Mouse (Mus musculus) lung, embryonic 15.5 days (tissue): ENCODE measurements around the gene Tenm4. TPM values are rescaled to one million over a fixed set of nuclear protein-coding genes. Genes with fewer than 3 reads are reported as not detected.

ENCODE experiments used
- ATAC-seq: fragments of 200-750 bp; cut with Nextera tagmentation; 2 replicates; pipeline ENCODE4 v1.8.0; 2017; ENCODE audit warnings: moderate number of reproducible peaks, borderline replicate concordance; ENCODE audit not compliant: low FRiP score, low TSS enrichment; ENCODE audit errors: extremely low read depth
- H3K27ac ChIP-seq: fragments of 300-500 bp; sonication (generic); 2 replicates; pipeline ENCODE4 v1.5.1; 2015; ENCODE audit warnings: moderate library complexity, mild to moderate bottlenecking, inconsistent platforms
- H3K27me3 ChIP-seq: fragments of 300-500 bp; sonication (generic); 2 replicates; pipeline ENCODE4 v1.6.1; 2015; ENCODE audit warnings: inconsistent platforms
- H3K36me3 ChIP-seq: fragments of 300-500 bp; sonication (generic); 2 replicates; pipeline ENCODE4 v1.6.1; 2015; ENCODE audit warnings: inconsistent platforms
- H3K4me1 ChIP-seq: fragments of 300-500 bp; sonication (generic); 2 replicates; pipeline ENCODE4 v1.6.1; 2015; ENCODE audit warnings: inconsistent platforms
- H3K4me2 ChIP-seq: fragments of 300-500 bp; sonication (generic); 2 replicates; pipeline ENCODE4 v1.6.1; 2015; ENCODE audit warnings: inconsistent platforms, mild to moderate bottlenecking, moderate library complexity
- H3K4me3 ChIP-seq: fragments of 300-500 bp; sonication (generic); 2 replicates; pipeline ENCODE4 v1.5.1; 2015; ENCODE audit warnings: mild to moderate bottlenecking, inconsistent platforms
- H3K9ac ChIP-seq: fragments of 300-500 bp; sonication (generic); 2 replicates; pipeline ENCODE4 v1.6.1; 2015; ENCODE audit warnings: inconsistent platforms
- H3K9me3 ChIP-seq: fragments of 300-500 bp; sonication (generic); 2 replicates; pipeline ENCODE4 v1.6.1; 2016; ENCODE audit warnings: inconsistent platforms
- WGBS: fragments of 180-500 bp; shearing (Covaris S2); methylation state at CpG from one replicate; pipeline ENCODE4 v1.1.7; 2015; 5-methylcytosine and 5-hydroxymethylcytosine counted together
- polyA plus RNA-seq: library from polyadenylated mRNA; unstranded; fragments of >200 nt; fragmentation: Nextera tagmentation; extraction: Ambion mirVana; gene quantifications from 2 replicates; pipeline ENCODE4 v1.2.1, GENCODE M21; 2015

The Tenm4 gene
- polyA plus RNA-seq, 1 experiment from 2014 or later: 22.1 TPM

DNA sequence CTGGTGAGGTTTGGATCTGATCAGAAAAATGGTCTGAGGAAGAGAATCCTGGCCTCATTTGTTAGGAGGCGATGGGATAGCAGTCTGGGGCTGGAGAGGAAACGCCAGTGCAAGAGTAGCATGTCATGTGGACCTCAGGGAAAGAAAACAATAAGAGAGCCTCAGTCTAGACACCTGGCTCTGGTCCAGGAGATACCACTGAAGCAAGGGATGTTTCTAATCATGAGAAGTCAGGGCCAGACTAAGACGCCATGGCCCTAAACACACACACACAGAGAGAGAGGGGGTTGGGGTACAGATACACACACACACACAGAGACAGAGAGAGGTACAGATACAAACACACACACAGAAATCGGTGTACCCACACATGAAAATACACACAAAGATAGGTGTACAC lies 689.6 kb downstream of the Tenm4 start:
- peaks cover 14% of the 10 kb centered on the region for H3K4me1 ChIP-seq
- peak overlapping the region; percentile 11; the same call in 1 of the 2 replicates for H3K27ac ChIP-seq
- no peaks in the 10 kb centered on the region for H3K27me3 ChIP-seq
- peak; percentile 39; the same call in 1 of the 2 replicates for ATAC-seq
- 42% methylated on average over 4 of the region's 4 CpGs for WGBS
- no peak overlapping the region for H3K4me3 ChIP-seq
- H3K9me3 ChIP-seq: no peaks in the 10 kb centered on the region
- no peak overlapping the region for H3K9ac ChIP-seq
- no peaks in the 10 kb centered on the region for H3K36me3 ChIP-seq
- no peak overlapping the region for H3K4me2 ChIP-seq

DNA sequence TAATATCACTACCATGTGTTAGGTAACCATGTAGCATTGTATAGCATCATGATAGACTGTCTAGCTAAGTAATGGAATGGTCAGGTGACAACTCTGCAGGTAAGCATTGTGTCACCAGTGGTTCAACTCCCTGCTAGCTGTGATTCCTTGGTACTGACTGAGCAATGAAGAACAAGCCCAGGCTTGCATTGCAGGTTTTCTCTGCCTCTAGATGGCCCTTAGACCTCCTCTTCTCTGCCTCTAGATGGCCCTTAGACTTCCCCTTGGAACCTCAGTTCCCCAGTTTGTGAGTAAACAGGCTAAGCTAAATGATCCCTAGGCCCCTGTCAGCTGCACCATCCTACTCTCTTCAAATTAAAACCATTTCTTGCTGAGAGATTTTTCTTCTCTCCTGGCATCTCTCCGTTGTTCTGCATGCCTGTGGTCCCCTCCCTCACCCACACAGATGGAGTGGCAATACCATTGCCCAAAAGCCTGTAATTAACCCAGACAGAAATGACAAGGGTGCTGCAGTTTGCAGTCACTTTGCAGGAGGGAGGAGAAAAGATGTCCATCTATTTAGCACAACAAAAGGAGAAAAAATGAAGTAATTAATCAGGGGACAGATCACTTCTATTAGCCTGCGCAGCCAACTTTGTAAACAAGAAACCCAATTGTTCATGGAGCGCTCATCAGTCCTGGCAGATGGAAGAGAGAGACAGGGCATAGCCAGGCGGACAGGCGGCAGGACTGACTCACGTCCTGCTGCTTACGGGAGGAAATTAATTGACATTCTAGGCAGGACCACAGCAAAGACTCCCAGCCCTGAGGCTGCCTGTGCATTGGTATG lies 694.1 kb downstream of the Tenm4 start:
- Histone ChIP-seq H3K36me3 (no peaks in the 10 kb centered on the region), H3K27me3 (no peaks in the 10 kb centered on the region), H3K4me1 (peaks cover 11% of the 10 kb centered on the region), H3K9ac (no peak overlapping the region), H3K4me2 (no peak overlapping the region), H3K27ac (no peak overlapping the region), H3K4me3 (no peak overlapping the region), H3K9me3 (no peaks in the 10 kb centered on the region)
- WGBS: 47% methylated on average over 7 of the region's 7 CpGs
- ATAC-seq: no peak

DNA sequence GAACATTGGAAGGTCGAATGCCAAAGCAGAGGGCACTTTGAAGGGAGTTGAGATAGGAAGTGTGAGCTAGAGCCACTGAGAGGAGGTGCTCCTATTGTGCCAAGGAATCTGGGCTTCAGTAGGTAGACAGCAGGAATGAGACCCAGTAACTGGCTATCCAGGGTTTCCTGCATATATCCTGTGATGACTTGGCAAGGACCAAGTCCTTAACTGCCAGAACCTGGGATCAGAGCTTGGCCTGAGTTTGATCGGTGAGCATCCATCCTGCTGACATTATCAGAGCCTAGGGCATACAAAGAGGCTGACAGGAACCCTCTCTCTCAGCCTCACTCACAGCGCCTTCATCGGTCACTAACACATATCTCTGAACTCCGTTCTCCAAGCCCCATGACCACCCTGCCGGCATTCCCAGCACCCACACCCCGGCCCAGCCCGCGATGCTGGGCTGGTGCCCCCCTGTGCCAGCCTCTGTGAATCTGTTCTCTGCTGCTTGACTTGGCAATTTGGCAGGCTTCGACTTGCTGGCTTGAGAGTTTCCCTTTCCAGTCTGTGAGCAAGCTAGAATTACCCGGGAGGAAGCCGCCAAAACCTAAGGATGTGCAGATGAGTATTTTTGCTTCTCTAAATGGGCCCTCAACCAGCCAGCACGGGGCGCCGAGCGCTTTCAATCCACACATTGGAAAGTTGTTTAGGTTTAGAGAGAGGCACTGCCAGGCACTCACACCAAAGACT lies 698.2 kb downstream of the Tenm4 start:
- WGBS: 75% methylated on average over 16 of the region's 16 CpGs
- no peak overlapping the region for H3K9ac ChIP-seq
- H3K4me3 ChIP-seq: no peak overlapping the region
- H3K27ac ChIP-seq: no peak overlapping the region
- H3K4me1 ChIP-seq: peaks cover 5% of the 10 kb centered on the region; the same call in 1 of the 2 replicates
- H3K9me3 ChIP-seq: no peaks in the 10 kb centered on the region
- ATAC-seq: no peak
- H3K27me3 ChIP-seq: no peaks in the 10 kb centered on the region
- peaks cover 7% of the 10 kb centered on the region; the same call in 1 of the 2 replicates for H3K36me3 ChIP-seq
- H3K4me2 ChIP-seq: no peak overlapping the region

DNA sequence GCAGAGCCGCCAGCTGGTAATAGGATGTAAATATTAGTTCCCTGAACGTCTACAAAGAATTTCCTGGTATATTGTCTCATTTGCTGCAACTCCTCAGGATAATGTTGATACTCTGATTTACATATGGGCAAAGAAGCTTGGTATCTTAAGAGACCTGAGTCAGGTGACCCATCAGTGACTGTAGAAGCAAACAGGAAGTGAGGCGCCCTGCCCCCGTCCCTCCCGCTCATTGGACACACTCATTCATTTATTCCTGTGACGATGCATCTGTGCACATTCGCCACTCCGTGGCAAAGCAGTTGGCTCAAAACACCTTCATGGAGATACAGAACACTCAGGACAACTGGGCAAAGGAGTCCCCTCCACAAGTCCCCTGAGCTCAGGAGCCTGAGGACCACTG lies 699.4 kb downstream of the Tenm4 start:
- Histone ChIP-seq H3K4me2 (no peak overlapping the region), H3K36me3 (peaks cover 9% of the 10 kb centered on the region; the same call in 1 of the 2 replicates), H3K27ac (no peak overlapping the region), H3K4me3 (no peak overlapping the region), H3K9me3 (no peaks in the 10 kb centered on the region), H3K9ac (no peak overlapping the region), H3K27me3 (no peaks in the 10 kb centered on the region), H3K4me1 (no peaks in the 10 kb centered on the region)
- ATAC-seq: no peak
- 71% methylated on average over 8 of the region's 8 CpGs for WGBS

DNA sequence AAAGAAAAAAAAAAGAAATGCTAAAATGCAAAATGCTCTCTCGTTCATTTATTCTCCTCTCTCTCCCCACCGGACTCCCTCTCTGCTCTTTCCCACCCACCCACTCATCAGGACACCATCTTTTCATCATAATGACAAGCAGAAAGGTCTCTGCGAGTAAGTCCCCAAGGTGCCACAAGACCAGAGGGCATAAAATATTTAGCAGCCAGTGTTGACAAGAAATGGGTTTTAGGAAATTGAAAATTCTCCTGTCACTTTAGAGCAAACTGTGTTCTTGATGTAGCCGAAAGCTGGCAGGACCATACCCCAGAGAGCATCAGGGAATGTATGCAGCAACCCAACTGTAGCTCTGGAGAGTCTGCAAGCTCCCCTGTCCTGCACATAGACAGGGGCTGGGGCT lies 700.0 kb downstream of the Tenm4 start:
- Histone ChIP-seq H3K27me3 (no peaks in the 10 kb centered on the region), H3K36me3 (peaks cover 9% of the 10 kb centered on the region; the same call in 1 of the 2 replicates), H3K4me2 (no peak overlapping the region), H3K4me1 (no peaks in the 10 kb centered on the region), H3K4me3 (no peak overlapping the region), H3K9me3 (no peaks in the 10 kb centered on the region), H3K9ac (no peak overlapping the region), H3K27ac (no peak overlapping the region)
- no peak for ATAC-seq
- WGBS: 84% methylated on average over 4 of the region's 4 CpGs

DNA sequence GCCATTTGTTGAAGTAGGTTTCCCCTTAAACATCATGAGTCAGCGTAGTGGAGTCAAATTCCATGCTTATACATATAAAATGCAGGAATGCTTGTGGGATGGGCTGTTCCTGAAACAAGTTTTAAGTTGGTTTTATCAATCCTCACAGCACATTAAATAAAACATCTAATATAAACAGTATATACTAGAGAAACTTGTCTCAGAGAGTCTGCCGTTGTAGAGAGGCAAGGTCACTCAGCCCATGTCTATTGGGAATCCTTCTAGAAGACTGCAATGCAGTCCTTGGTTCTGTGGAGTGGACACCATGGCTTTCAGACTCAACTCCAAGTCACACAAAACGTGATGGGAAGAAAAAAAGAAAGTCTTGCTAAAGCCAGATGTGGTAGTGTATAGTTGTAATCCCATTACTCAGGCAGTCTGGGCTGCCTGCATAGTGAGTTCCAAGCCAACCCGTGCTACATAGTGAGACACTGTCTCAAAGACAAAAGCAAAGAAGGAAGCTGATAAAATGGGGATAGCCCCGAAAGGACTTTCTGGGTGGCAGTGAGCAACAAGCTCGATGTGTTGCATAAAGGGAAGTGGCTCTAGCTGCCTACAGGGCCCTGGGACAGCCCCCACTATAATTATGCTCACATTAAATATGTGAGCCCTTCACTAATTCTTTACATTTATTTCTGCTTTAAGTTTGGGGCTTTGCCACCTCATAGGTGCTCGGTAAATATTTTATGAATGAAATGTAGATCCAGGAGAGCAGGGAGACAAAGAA lies 707.6 kb downstream of the Tenm4 start:
- peaks cover 14% of the 10 kb centered on the region for H3K4me1 ChIP-seq
- H3K9ac ChIP-seq: no peak overlapping the region
- H3K4me2 ChIP-seq: no peak overlapping the region
- 61% methylated on average over 7 of the region's 7 CpGs for WGBS
- H3K36me3 ChIP-seq: peaks cover 8% of the 10 kb centered on the region; the same call in 1 of the 2 replicates
- H3K27ac ChIP-seq: peak overlapping the region; percentile 21; the same call in 1 of the 2 replicates
- H3K4me3 ChIP-seq: no peak overlapping the region
- ATAC-seq: peak; percentile 45; the same call in 1 of the 2 replicates
- H3K27me3 ChIP-seq: no peaks in the 10 kb centered on the region
- no peaks in the 10 kb centered on the region for H3K9me3 ChIP-seq

DNA sequence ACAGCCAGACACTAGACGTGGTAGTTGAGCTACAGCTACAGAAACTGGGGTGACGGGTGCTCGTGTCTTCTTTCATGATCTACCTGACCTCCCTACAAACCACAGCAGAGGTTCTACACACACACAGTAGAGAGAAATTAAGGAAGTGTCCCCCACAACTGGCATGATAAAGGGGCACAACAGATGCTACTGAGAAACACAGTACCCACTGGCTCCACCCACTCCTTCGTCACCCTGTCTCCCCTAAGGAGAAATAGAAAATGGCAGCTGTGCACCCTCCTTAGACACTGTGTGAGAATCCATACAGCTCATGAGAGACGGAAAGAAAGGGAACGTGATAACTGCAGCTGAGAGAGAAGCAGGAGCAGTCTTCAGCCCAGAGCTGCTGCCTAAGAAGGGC lies 708.5 kb downstream of the Tenm4 start:
- Histone ChIP-seq H3K4me2 (no peak overlapping the region), H3K4me3 (no peak overlapping the region), H3K36me3 (no peaks in the 10 kb centered on the region), H3K9me3 (no peaks in the 10 kb centered on the region), H3K4me1 (peaks cover 14% of the 10 kb centered on the region), H3K27ac (no peak overlapping the region), H3K9ac (no peak overlapping the region), H3K27me3 (no peaks in the 10 kb centered on the region)
- ATAC-seq: no peak
- 87% methylated on average over 6 of the region's 6 CpGs for WGBS

DNA sequence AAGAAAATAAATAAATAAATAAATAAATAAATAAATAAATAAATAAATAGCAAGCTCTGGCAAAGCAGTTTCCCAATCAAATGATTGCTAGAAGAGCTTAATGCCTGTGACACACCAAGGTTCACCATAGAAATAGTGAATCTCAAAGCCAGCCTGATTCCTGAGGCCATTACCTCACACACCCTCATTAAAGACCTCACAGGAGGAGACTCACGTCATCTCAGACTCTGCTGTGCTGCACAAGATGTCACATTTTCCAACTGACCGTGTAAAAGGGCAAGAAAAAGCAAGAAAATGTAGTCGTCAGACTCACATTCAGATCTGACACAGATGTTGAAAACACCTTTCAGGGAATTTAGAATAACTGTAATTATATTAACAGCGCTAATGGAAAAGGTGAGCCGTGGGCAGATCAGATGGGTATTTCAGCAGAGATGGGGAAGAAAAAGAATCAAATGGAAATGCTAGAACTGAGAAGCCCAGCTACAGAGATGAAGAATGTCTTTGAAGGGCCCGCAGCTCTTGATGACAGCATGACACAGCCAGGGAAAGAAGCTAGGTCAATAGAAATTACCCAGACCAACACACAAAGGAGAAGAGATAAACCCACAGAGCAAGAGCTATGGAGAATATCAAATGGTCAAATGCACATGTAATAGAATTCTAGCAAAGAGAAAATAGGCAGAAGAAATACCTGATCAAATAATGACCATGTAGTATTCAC lies 709.3 kb downstream of the Tenm4 start:
- H3K4me1 ChIP-seq: peaks cover 14% of the 10 kb centered on the region
- no peak overlapping the region for H3K4me2 ChIP-seq
- H3K27ac ChIP-seq: no peak overlapping the region
- ATAC-seq: no peak
- no peaks in the 10 kb centered on the region for H3K36me3 ChIP-seq
- no peaks in the 10 kb centered on the region for H3K9me3 ChIP-seq
- no peak overlapping the region for H3K4me3 ChIP-seq
- no peak overlapping the region for H3K9ac ChIP-seq
- H3K27me3 ChIP-seq: no peaks in the 10 kb centered on the region
- WGBS: 84% methylated on average over 6 of the region's 6 CpGs

DNA sequence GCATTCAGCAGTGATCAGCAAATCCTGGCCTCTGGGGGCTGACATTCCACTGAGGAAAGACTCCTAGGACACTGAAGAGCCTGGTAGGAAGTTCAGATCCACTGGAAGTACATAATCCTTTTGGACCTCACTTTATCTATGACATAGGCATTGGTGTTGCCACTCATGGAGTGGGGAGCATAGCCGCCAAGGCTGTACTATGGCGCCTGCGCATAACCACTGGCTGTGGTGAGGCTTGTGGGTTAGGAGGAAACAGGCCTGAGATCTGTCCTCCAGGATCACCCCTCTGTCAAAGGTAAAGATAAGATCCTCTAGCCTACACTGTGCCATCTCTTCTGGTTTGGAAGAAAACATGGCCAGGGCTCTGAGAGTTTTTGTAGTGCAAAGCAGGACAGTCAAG lies 712.3 kb downstream of the Tenm4 start:
- Histone ChIP-seq H3K4me2 (no peak overlapping the region), H3K9me3 (no peaks in the 10 kb centered on the region), H3K4me3 (no peak overlapping the region), H3K27me3 (no peaks in the 10 kb centered on the region), H3K9ac (no peak overlapping the region), H3K36me3 (no peaks in the 10 kb centered on the region), H3K27ac (no peak overlapping the region), H3K4me1 (peaks cover 14% of the 10 kb centered on the region)
- no peak for ATAC-seq
- 94% methylated on average over 3 of the region's 3 CpGs for WGBS

DNA sequence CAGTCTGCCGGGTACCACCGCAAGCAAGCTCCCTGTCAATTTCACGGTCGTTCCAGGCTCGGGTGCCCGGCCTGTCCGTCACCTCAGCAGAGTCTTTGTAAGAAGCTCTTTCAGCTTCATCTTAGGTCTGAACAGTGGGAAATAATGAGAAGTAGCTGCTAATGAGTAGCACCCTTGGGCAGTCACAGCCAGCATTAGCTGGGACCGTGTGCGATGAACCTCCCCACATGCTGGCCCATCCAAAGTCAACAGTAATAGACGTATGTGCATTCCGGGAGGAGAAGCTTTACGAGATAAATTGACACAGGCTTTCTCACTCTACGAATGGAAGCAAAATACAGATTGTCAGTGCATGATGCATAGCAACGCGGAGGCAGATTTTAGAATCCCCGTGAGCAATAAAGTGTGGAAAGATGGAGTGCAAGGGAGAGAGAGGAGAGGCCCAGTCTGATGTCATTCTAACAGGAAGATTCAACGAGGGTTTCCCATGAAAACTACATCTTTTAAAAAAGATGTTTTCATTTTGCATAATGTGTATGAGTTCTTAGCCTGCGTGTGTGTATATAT lies 716.1 kb downstream of the Tenm4 start:
- no peak for ATAC-seq
- Histone ChIP-seq H3K9ac (no peak overlapping the region), H3K27ac (no peak overlapping the region), H3K27me3 (no peaks in the 10 kb centered on the region), H3K9me3 (no peaks in the 10 kb centered on the region), H3K36me3 (no peaks in the 10 kb centered on the region), H3K4me1 (peaks cover 20% of the 10 kb centered on the region), H3K4me2 (no peak overlapping the region), H3K4me3 (no peak overlapping the region)
- 80% methylated on average over 18 of the region's 18 CpGs for WGBS
